Mouse (Mus musculus) lung, embryonic 14.5 days (tissue): ENCODE measurements around the gene Ccdc93. TPM values are rescaled to one million over a fixed set of nuclear protein-coding genes. Genes with fewer than 3 reads are reported as not detected.

ENCODE experiments used
- ATAC-seq: fragments of 200-750 bp; cut with Nextera tagmentation; 2 replicates; pipeline ENCODE4 v1.8.0; 2017; ENCODE audit warnings: mild to moderate bottlenecking, moderate TSS enrichment, moderate library complexity; ENCODE audit not compliant: insufficient read depth
- DNase-seq: peaks from one replicate; pipeline ENCODE4 v3.0.0-alpha.2; 2015
- H3K27ac ChIP-seq: fragments of 300-500 bp; sonication (generic); 2 replicates; pipeline ENCODE4 v1.5.1; 2014; ENCODE audit warnings: low read depth, mild to moderate bottlenecking, moderate library complexity
- H3K27me3 ChIP-seq: fragments of 300-500 bp; sonication (generic); 2 replicates; pipeline ENCODE4 v1.6.1; 2014; ENCODE audit warnings: low read length, control low read depth; ENCODE audit not compliant: insufficient read depth
- H3K36me3 ChIP-seq: fragments of 300-500 bp; sonication (generic); 2 replicates; pipeline ENCODE4 v1.6.1; 2014; ENCODE audit warnings: control low read depth; ENCODE audit not compliant: insufficient read depth
- H3K4me1 ChIP-seq: fragments of 300-500 bp; sonication (generic); 2 replicates; pipeline ENCODE4 v1.6.1; 2014; ENCODE audit warnings: antibody characterized with exemption, control low read depth; ENCODE audit not compliant: insufficient read depth
- H3K4me2 ChIP-seq: fragments of 300-500 bp; sonication (generic); 2 replicates; pipeline ENCODE4 v1.6.1; 2014; ENCODE audit warnings: mild to moderate bottlenecking
- H3K4me3 ChIP-seq: fragments of 300-500 bp; sonication (generic); 2 replicates; pipeline ENCODE4 v1.5.1; 2014; ENCODE audit warnings: low read depth, low read length
- H3K9ac ChIP-seq: fragments of 300-500 bp; sonication (generic); 2 replicates; pipeline ENCODE4 v1.6.1; 2014
- H3K9me3 ChIP-seq: fragments of 300-500 bp; sonication (generic); 2 replicates; pipeline ENCODE4 v1.6.1; 2016; ENCODE audit warnings: low read depth, low read length, control low read depth
- CTCF ChIP-seq: IDR thresholded peaks from 2 replicates; pipeline ENCODE4 v1.5.1; 2016; ENCODE audit warnings: antibody characterized with exemption, low read depth
- WGBS: fragments of 180-500 bp; shearing (Covaris S2); extraction: QIAGEN DNeasy Blood & Tissue Kit; methylation state at CpG from one replicate; pipeline ENCODE4 v1.1.7; 2014; 5-methylcytosine and 5-hydroxymethylcytosine counted together
- polyA plus RNA-seq: library from polyadenylated mRNA; unstranded; fragments of >200 nt; fragmentation: Nextera tagmentation; extraction: Ambion mirVana; gene quantifications from 2 replicates; pipeline ENCODE4 v1.2.1, GENCODE M21; 2014

Gene Ccdc93
- polyA plus RNA-seq, 1 experiment from 2014 or later = 8.8 TPM

- Histone ChIP-seq H3K4me1 (no peaks in the 10 kb centered on the region), H3K36me3 (peaks cover 17% of the 10 kb centered on the region), H3K4me2 (no peak overlapping the region), H3K9ac (no peak overlapping the region), H3K4me3 (no peak overlapping the region), H3K27me3 (no peaks in the 10 kb centered on the region), H3K27ac (no peak overlapping the region), H3K9me3 (no peaks in the 10 kb centered on the region)
- WGBS = 60% methylated on average over 1 of the region's 1 CpGs
- no peak for TF ChIP-seq CTCF
- ATAC-seq (no peak), DNase-seq (no peak)
Observed at GRCm38 (mm10) chr1:121462643-121463042, 31.8 kb downstream of the Ccdc93 start.

GRCm38 (mm10) chr1:121463806-121464205, 33.0 kb downstream of the Ccdc93 start:
- Histone ChIP-seq H3K4me3 (no peak overlapping the region), H3K36me3 (peaks cover 23% of the 10 kb centered on the region), H3K27ac (no peak overlapping the region; the same call in 1 of the 2 replicates), H3K4me1 (no peaks in the 10 kb centered on the region), H3K9ac (no peak overlapping the region), H3K27me3 (no peaks in the 10 kb centered on the region), H3K9me3 (no peaks in the 10 kb centered on the region), H3K4me2 (no peak overlapping the region)
- no peak for DNase-seq
- WGBS = 59% methylated on average over 7 of the region's 7 CpGs
- TF ChIP-seq CTCF = no peak
- ATAC-seq = peak; percentile 38; the same call in 1 of the 2 replicates

- Histone ChIP-seq H3K9ac (no peak overlapping the region), H3K27me3 (no peaks in the 10 kb centered on the region), H3K4me2 (no peak overlapping the region), H3K9me3 (no peaks in the 10 kb centered on the region), H3K36me3 (peaks cover 23% of the 10 kb centered on the region), H3K4me3 (no peak overlapping the region), H3K27ac (no peak overlapping the region), H3K4me1 (no peaks in the 10 kb centered on the region)
- TF ChIP-seq CTCF = no peak
- 83% methylated on average over 3 of the region's 3 CpGs for WGBS
- ATAC-seq (no peak), DNase-seq (no peak)
Observed at GRCm38 (mm10) chr1:121466276-121466675, 35.4 kb downstream of the Ccdc93 start.

GRCm38 (mm10) chr1:121468271-121468670, 37.4 kb downstream of the Ccdc93 start:
- Histone ChIP-seq H3K9ac (no peak overlapping the region), H3K4me1 (no peaks in the 10 kb centered on the region), H3K9me3 (no peaks in the 10 kb centered on the region), H3K36me3 (peaks cover 20% of the 10 kb centered on the region), H3K27me3 (no peaks in the 10 kb centered on the region), H3K4me2 (no peak overlapping the region), H3K4me3 (no peak overlapping the region), H3K27ac (no peak overlapping the region)
- TF ChIP-seq CTCF = no peak
- 84% methylated on average over 2 of the region's 2 CpGs for WGBS
- ATAC-seq (no peak), DNase-seq (no peak)

- ATAC-seq (no peak), DNase-seq (no peak)
- Histone ChIP-seq H3K27ac (no peak overlapping the region), H3K4me2 (no peak overlapping the region), H3K9me3 (no peaks in the 10 kb centered on the region), H3K9ac (no peak overlapping the region), H3K27me3 (no peaks in the 10 kb centered on the region), H3K4me3 (no peak overlapping the region), H3K36me3 (peaks cover 14% of the 10 kb centered on the region), H3K4me1 (no peaks in the 10 kb centered on the region)
- 51% methylated on average over 5 of the region's 5 CpGs for WGBS
- TF ChIP-seq CTCF = no peak
Observed at GRCm38 (mm10) chr1:121471503-121471902, 40.7 kb downstream of the Ccdc93 start.

- Histone ChIP-seq H3K4me1 (no peaks in the 10 kb centered on the region), H3K4me2 (no peak overlapping the region), H3K9me3 (no peaks in the 10 kb centered on the region), H3K4me3 (no peak overlapping the region), H3K27me3 (no peaks in the 10 kb centered on the region), H3K36me3 (peaks cover 38% of the 10 kb centered on the region; the same call in 1 of the 2 replicates), H3K9ac (no peak overlapping the region), H3K27ac (no peak overlapping the region)
- no peak for DNase-seq
- no peak for ATAC-seq
- 98% methylated on average over 5 of the region's 5 CpGs for WGBS
- TF ChIP-seq CTCF = no peak
Observed at GRCm38 (mm10) chr1:121477716-121478115, 46.9 kb downstream of the Ccdc93 start.

- no peak for TF ChIP-seq CTCF
- DNase-seq (no peak), ATAC-seq (no peak; the same call in 1 of the 2 replicates)
- peaks cover 44% of the 10 kb centered on the region; the same call in 1 of the 2 replicates for H3K36me3 ChIP-seq
- no peaks in the 10 kb centered on the region for H3K27me3 ChIP-seq
- H3K27ac ChIP-seq = no peak overlapping the region
- WGBS = 76% methylated on average over 12 of the region's 12 CpGs
- no peak overlapping the region for H3K4me2 ChIP-seq
- no peaks in the 10 kb centered on the region for H3K4me1 ChIP-seq
- H3K4me3 ChIP-seq = no peak overlapping the region
- H3K9ac ChIP-seq = no peak overlapping the region
- no peaks in the 10 kb centered on the region for H3K9me3 ChIP-seq
Observed at GRCm38 (mm10) chr1:121478284-121478980, 47.6 kb downstream of the Ccdc93 start.
